Mouse (Mus musculus) embryonic stem cell, embryonic (primary cell): ENCODE results near the gene Prkab2.

Experiments used
- CTCF ChIA-PET, 4 experiments: fragments of 300-600 bp in 2 of 4; fragments of 350-600 bp in 2 of 4; sonication (Branson Sonifier 250); formaldehyde crosslinking; loops; one replicate each; lab custom pipeline; 2022; ENCODE audit warnings: inconsistent platforms in 2 of 4; lab: Charles Lee
- POLR2A ChIA-PET, 4 experiments: fragments of 300-600 bp in 2 of 4; fragments of 350-600 bp in 2 of 4; sonication (Branson Sonifier 250); formaldehyde crosslinking; loops; one replicate each; lab custom pipeline; 2022; ENCODE audit warnings: antibody characterized with exemption in 4 of 4, inconsistent platforms in 1 of 4; lab: Charles Lee

The Prkab2 gene

GRCm38 (mm10) chr3:97657655-97658411 is at the start of gene Prkab2:
TSS of gene Prkab2 (plus strand) at chr3:97658193.
- CTCF ChIA-PET = interaction anchor here in 3 of 4 experiments (0.6 to 1.1 kb wide), 5 partner anchors 9 to 266 kb away, joined by 3 to 7 read pairs (median 3); partner anchors contain the start of gene Chd1l (in 1 of the 3)
- POLR2A ChIA-PET = interaction anchor here in 3 of 4 experiments (0.8 to 2.6 kb wide), 14 partner anchors 9 to 244 kb away, joined by 3 to 17 read pairs (median 4); partner anchors contain the start of genes Chd1l (in 1 of the 3), Fmo5 (in 1 of the 3) and Sec22b (in 1 of the 3)

- POLR2A ChIA-PET = interaction anchor here in 3 of 4 experiments (0.5 to 1.7 kb wide), 10 partner anchors 8 to 1930 kb away, joined by 3 to 7 read pairs (median 4); partner anchors contain the start of gene Fmo5 (in 1 of the 3)
- CTCF ChIA-PET = interaction anchor here (0.6 to 3.2 kb wide), 25 partner anchors 9 to 84 kb away, joined by 3 to 13 read pairs (median 4); partner anchors contain the start of genes Fmo5 (in 4 of the 4) and Prkab2 (in 1 of the 4)
These were observed 48.7 kb upstream of the Prkab2 start for GRCm38 (mm10) chr3:97609201-97609844.

- POLR2A ChIA-PET = interaction anchor here (0.5 to 1.7 kb wide), 22 partner anchors 8 to 1930 kb away, joined by 3 to 7 read pairs (median 3); partner anchors contain the start of gene Fmo5 (in 1 of the 4)
- CTCF ChIA-PET = interaction anchor here (0.6 to 3.2 kb wide), 36 partner anchors 9 to 1045 kb away, joined by 3 to 13 read pairs (median 3); partner anchors contain the start of genes Fmo5 (in 4 of the 4) and Prkab2 (in 1 of the 4)
These were observed 48.1 kb upstream of the Prkab2 start, which contains the start of gene Chd1l for GRCm38 (mm10) chr3:97609845-97610410. TSS of gene Chd1l (minus strand) at chr3:97610203.

- CTCF ChIA-PET = interaction anchor here in 3 of 4 experiments (0.6 to 3.2 kb wide), 6 partner anchors 13 to 420 kb away, joined by 3 to 8 read pairs (median 6); partner anchors contain the start of gene Fmo5 (in 1 of the 3)
- POLR2A ChIA-PET = interaction anchor here in 3 of 4 experiments (0.6 to 1.5 kb wide), 6 partner anchors 7 to 1154 kb away, joined by 3 to 6 read pairs (median 3); no protein-coding TSS in a partner anchor
These were observed 47.0 kb upstream of the Prkab2 start for GRCm38 (mm10) chr3:97611021-97611420.

GRCm38 (mm10) chr3:97615154-97615553 is 42.8 kb upstream of the Prkab2 start:
- POLR2A ChIA-PET = no interaction called here
- CTCF ChIA-PET = no interaction called here

GRCm38 (mm10) chr3:97615933-97616332 is 42.1 kb upstream of the Prkab2 start:
- ChIA-PET CTCF (no interaction called here), POLR2A (no interaction called here)

- CTCF ChIA-PET = no interaction called here
- POLR2A ChIA-PET = interaction anchor here in 3 of 4 experiments (0.9 to 1.8 kb wide), 5 partner anchors 7 to 33 kb away, joined by 3 to 6 read pairs (median 4); partner anchors contain the start of genes Fmo5 (in 2 of the 3) and Chd1l (in 1 of the 3)
These were observed 40.7 kb upstream of the Prkab2 start for GRCm38 (mm10) chr3:97617091-97617825.

- ChIA-PET CTCF (no interaction called here), POLR2A (interaction anchor here in 3 of 4 experiments (0.6 to 1.8 kb wide), 6 partner anchors 8 to 569 kb away, joined by 3 to 6 read pairs (median 4); partner anchors contain the start of genes Fmo5 (in 2 of the 3) and Chd1l (in 1 of the 3))
These were observed 40.1 kb upstream of the Prkab2 start for GRCm38 (mm10) chr3:97617899-97618298.

- CTCF ChIA-PET = interaction anchor here in 1 of 4 experiments (1.6 kb wide), 1 partner anchor 11 kb away, joined by 6 read pairs; the partner anchor contains the start of gene Chd1l
- POLR2A ChIA-PET = interaction anchor here in 1 of 4 experiments (1.3 kb wide), 1 partner anchor 9 kb away, joined by 3 read pairs; no protein-coding TSS in a partner anchor
These were observed 37.3 kb upstream of the Prkab2 start for GRCm38 (mm10) chr3:97620657-97621056.

- CTCF ChIA-PET = interaction anchor here in 2 of 4 experiments (0.7 to 1.0 kb wide), 2 partner anchors 14 to 15 kb away, joined by 3 to 4 read pairs; partner anchors contain the start of gene Chd1l (in 2 of the 2)
- POLR2A ChIA-PET = interaction anchor here in 3 of 4 experiments (0.9 to 1.0 kb wide), 3 partner anchors 14 to 34 kb away, joined by 4 read pairs; partner anchors contain the start of genes Chd1l (in 2 of the 3) and Prkab2 (in 1 of the 3)
These were observed 33.4 kb upstream of the Prkab2 start for GRCm38 (mm10) chr3:97624611-97625010.

GRCm38 (mm10) chr3:97627893-97628292 is 30.1 kb upstream of the Prkab2 start:
- CTCF ChIA-PET = interaction anchor here in 2 of 4 experiments (1.4 to 2.7 kb wide), 3 partner anchors 18 to 54 kb away, joined by 3 to 11 read pairs (median 8); partner anchors contain the start of gene Chd1l (in 2 of the 2)

GRCm38 (mm10) chr3:97628391-97629001 is 29.5 kb upstream of the Prkab2 start, which contains the start of gene Fmo5:
TSS of gene Fmo5 (plus strand) at chr3:97628804.
- ChIA-PET POLR2A (interaction anchor here in 3 of 4 experiments (1.0 to 1.9 kb wide), 10 partner anchors 9 to 171 kb away, joined by 3 to 7 read pairs (median 3); partner anchors contain the start of gene Chd1l (in 1 of the 3)), CTCF (interaction anchor here (0.8 to 2.7 kb wide), 5 partner anchors 18 to 53 kb away, joined by 3 to 11 read pairs (median 5); partner anchors contain the start of gene Chd1l (in 4 of the 4))

More at GRCm38 (mm10) chr3:97627893-97628292, 30.1 kb upstream of the Prkab2 start:
- POLR2A ChIA-PET = interaction anchor here in 2 of 4 experiments (1.0 to 1.9 kb wide), 7 partner anchors 9 to 171 kb away, joined by 3 to 7 read pairs (median 4); partner anchors contain the start of gene Chd1l (in 1 of the 2)

- ChIA-PET CTCF (interaction anchor here in 2 of 4 experiments (2.2 to 2.7 kb wide), 2 partner anchors 20 kb away, joined by 8 to 11 read pairs; partner anchors contain the start of gene Chd1l (in 2 of the 2)), POLR2A (interaction anchor here in 2 of 4 experiments (0.7 to 1.0 kb wide), 3 partner anchors 56 to 1626 kb away, joined by 3 to 5 read pairs (median 3); no protein-coding TSS in a partner anchor)
These were observed 28.1 kb upstream of the Prkab2 start for GRCm38 (mm10) chr3:97629941-97630340.

- ChIA-PET CTCF (no interaction called here), POLR2A (no interaction called here)
These were observed 27.2 kb upstream of the Prkab2 start for GRCm38 (mm10) chr3:97630746-97631145.

GRCm38 (mm10) chr3:97631258-97631860 is 26.6 kb upstream of the Prkab2 start:
- CTCF ChIA-PET = interaction anchor here in 1 of 4 experiments (0.9 kb wide), 1 partner anchor 21 kb away, joined by 3 read pairs; the partner anchor contains the start of gene Chd1l
- POLR2A ChIA-PET = interaction anchor here in 1 of 4 experiments (2.0 kb wide), 1 partner anchor 21 kb away, joined by 5 read pairs; the partner anchor contains the start of gene Chd1l
